Mouse (Mus musculus) CD4-positive, CD25-positive, alpha-beta regulatory T cell, adult 2 months (primary cell): ENCODE data around the gene Zdhhc17.
A peak's percentile ranks its signal among the peaks of the same experiment; 100 is the strongest.

Experiments used
- DNase-seq: peaks from one replicate; pipeline ENCODE4 v3.0.0-alpha.2; 2012; ENCODE audit warnings: low read depth, low spot score

Zdhhc17 gene

DNA sequence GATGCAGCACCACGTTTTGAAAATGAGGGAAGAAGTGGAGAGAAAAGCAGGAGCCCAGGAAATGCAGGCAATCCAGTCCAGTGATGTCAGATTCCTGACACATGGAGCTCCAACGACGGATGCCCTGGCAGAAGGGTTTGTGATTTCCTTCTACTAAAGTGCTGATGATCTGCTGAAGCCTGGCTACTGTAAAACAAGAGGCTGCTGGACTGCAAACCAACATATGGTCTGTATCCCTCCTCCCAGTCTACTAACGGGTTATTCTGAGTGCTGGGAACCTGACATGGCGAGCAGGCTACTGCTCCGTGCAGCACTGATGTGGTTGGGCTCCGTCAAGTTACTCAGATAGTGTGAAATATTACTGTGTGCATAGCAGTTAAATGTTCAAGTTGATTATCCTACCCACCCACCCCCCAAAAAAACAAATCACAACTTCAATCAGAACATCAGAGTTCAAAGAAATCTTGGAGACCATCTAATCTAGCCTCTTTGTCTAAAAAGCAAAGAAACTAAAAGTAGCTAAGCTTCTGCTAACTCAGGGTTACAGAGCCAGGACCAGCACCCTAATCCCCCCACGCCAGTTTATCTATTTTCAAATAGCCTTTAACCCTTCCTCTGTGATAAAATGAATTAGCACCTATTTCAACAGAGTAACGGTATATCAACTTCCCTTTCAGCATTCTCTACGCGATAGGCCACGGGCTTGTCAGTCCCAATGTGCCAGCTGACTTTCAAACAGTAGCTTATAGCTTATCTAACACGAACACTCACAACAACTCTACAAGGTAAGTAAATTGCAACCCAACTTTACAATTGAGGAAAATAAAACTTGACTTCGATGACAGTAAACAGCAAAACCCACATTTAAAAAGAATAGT is 4.1 kb downstream of the Zdhhc17 start:
- DNase-seq = no peak

DNA sequence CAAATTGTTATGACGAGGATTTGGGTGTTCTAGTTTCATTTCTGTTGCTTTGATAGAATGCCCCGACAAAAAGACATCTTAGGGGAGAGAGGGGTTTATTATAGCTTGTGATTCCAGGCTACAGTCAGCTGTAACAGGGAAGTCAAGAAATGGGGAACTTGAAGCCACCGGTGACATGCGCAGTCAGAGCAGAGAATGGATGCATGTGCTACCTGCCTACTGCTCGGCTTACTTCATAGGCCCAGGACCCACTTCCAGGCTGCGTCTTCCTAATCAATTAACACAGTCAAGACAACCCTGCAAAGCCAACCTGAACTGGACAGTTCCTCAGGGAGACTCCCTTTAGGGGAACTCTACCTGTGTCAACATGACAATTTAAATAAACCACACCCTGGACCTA is 5.7 kb downstream of the Zdhhc17 start:
- no peak for DNase-seq

DNA sequence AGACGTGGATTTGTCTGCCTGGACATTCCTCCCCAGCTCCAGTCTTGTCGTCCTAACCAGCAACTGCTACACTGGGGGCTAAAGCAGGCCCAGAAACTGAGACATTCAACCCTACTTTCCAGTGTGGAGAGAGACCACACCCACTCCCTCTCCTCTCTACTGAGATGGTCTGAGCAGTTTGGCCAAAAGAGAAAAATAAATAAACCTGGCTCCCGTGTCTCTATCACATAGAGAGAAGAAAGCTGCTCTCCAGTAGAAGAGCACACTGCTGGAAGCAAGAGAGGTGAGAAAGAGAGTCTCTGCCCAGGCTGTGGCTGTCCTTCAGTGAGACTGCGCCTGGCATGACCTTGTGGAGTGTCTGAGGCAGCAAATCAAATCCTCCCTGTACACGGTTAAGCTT is 10.7 kb downstream of the Zdhhc17 start:
- DNase-seq = no peak

DNA sequence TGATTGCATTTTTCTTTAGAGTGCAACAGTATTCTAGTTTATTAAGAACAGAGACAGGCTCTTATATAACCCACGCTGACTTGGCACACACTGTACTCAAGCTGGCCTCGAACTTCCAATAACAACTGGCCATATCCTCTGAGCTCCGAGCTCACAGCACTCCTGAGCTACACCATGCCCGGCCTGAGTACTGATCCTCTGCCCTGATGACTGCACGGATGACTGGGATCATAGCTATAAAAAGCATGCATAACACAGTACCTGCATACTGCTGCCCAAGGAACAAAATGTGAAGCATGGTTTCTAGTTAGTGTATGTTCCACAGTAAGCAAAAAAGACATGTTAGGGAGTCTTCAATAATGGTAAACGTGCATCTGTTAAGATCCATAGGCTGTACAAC is 12.8 kb downstream of the Zdhhc17 start:
- no peak for DNase-seq

DNA sequence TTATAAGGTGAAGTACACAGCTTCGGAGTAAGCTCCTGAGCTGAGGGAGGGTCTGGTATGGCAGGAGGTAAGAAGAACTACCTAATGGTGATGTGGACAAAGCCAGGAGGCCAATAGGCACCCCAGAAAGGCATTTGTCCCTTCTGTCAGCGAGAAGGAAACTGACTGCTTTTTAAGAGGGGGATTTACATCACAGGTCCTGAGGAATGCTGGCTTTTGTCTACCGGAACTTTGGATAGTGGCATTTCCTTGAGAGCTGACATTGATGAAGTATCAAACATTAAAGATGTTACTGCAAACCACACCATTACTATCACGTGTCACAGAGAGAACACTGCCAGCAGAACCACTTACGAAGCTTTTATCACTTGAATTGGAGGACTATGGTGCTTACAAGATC is 15.2 kb downstream of the Zdhhc17 start:
- no peak for DNase-seq

DNA sequence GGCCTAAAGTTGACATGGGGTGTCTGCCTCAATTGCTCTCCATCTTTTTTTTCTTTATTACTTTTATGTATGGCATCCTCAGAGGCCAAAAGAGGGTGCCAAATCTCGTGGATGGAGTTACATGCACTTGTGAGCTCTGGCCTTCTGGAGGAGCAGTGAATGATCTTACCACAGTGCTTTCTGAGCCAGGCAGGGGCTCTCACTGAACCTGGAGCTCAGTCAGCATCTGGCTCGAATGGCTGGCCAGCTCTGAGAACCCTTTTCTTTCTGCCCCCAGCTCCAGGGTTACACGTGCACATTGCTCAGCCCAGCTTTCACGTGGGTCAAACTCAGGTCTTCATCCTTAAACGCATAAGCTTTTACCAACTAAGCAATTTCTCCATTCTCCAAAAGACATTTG is 16.7 kb downstream of the Zdhhc17 start:
- DNase-seq = no peak

DNA sequence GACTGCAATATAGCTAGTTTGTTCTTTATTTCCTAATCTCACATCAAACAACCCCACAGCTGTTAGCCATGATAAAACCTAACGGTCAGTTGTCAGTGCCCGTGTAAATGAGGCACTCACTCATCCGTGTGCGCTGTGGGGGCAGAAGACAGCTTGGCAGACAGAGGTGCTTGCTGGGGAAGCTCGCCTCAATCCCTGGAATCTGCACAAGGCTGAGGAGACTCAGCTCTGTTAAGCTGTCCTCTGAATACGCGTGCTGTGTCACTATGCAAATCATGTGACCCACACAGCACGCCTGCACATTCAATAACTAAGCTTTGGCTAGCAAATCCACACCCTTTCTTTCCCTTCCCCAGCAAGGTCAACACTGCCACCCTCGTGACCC is 17.9 kb downstream of the Zdhhc17 start:
- no peak for DNase-seq

DNA sequence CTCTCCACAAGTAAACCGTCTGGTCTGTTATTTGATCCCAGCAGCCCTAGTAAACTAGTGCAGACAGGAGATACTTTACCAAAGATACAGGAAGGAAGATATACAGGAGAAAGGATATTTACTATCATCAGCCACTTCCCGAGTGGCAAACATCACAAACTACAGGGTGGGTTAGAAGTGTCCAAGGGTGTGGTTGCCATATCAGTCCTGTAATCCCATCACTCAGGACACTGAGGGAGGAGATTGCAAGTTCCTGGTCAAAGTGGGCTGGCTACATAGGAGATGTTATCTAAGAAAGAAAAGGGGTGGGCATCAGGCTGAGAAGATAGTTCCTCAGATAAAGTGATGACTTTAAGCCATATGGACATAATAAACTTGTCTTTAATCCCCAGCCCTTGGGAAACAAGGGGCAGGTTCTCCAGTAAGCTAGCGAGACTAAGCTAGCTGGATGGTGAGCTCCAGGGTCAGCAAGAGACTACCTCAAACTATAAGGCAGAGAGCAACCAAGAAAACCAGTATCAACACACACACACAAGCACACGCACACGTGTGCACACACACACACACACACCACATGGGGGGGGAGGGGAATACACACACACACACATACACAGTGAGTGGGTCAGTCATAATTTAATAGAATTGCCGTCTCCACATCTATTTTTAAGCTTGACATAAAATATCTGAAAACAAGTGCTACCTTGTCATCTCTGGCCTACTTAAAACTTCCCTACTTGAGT is 18.5 kb downstream of the Zdhhc17 start:
- no peak for DNase-seq

DNA sequence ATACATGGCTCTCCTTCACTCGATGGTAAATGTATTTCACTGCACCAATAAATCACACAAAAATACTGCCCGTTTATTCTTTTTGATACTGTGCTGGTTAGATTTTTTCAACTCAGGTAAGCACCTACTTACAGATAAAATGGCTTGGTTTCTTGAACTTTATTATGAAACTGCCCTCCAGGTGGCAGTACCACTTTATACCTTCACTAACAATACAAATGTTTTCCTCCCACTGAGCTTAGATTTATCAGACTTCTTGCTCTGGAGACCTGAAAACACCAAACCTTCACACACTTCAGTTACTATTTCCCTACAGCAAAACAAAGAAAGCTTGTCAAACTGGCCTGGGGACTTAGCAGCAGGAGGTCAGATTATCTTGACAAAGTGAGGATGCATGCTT is 20.2 kb downstream of the Zdhhc17 start:
- peak; percentile 74 for DNase-seq

DNA sequence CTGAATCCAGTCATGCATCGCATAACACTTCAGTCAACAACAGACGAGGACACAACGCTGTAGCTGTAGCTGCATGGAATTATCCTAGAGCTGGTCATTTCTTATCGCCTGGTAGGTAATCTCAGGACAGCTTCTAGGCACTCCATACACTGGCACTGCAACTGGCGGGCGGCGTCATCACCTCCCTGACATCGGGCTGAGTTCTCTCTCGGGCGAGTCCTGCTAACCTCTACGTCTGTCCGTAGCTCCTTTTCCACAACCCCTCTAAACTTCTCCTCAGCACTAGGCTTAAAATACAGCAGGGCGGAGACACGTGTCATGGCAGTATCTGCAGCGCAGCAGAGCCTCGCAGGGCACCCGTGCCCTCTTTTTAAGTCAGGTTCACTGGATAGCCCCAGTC is 23.3 kb downstream of the Zdhhc17 start:
- DNase-seq = no peak

DNA sequence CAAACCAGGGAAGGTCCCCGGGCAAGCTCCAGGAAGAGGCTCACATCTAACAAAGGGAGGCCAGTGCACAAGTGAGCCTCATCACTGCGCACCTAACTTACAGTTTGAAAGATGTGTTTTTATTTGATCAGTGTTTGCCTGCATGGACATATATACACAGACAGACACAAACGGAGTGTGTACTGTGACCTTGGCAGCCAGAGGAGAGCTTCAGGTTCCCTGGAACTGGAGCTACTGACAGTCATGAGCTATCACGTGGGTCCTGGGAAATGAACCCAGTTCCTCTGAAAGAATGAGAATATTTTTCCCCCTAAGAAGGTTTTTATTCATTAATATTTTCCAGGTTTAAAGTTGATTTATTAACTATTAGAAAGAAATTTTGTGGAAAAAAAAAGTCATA is 27.2 kb downstream of the Zdhhc17 start:
- DNase-seq = no peak

DNA sequence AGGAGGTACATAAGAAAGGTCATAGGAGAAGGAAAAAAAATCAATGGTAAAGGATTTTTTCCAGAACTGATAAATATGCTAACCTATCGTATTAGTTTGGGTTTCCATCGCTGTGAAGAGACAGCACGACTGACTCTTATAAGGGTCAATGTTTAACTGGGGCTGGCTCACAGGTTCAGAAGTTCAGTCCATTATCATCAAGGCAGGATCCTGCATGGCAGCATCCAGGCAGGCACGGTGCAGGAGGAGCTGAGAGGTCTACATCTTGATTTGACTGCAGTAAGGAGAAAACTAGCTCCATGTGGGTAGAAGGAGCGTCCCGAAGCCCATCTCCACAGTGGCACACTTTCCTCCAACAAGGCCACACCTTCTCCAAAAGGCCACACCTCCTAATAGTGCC is 29.5 kb downstream of the Zdhhc17 start:
- DNase-seq = no peak

DNA sequence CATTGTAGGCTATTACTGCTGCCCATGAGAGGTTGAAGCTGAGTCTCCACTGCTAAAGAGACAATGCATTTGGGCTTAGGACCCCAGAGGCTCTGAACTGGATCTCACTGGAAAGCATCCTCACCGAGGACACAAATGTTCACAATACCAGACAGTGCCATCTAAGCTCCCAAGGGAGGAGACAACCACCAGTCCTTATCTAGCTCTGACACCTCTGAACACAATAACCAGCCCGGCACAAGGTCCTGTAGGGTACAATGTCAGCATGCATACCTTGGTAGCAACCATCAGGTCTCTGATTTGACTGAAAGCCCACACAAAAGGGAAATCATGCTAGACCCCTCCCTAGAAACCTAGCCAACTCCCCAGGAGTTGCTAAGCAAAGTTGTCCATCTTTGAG is 30.5 kb downstream of the Zdhhc17 start:
- no peak for DNase-seq

DNA sequence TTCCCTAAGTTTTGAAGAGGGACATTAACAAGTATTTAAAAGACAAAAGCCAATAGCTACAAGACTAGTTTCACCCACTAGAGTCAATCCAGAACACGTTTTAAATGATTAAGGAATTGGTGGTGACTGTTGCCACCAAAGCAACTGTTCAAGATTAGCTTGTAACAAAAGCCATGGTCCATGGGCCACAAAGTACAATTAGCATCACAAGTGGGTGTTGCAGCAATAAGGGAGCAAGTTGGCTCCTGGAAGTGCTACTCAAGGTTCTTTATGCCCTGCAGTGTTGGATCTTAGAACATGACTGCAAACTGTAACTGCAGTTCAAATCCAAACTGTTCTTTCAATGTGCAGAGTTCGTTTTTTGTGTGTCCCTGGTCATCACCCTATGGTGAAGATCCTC is 32.6 kb downstream of the Zdhhc17 start:
- no peak for DNase-seq

DNA sequence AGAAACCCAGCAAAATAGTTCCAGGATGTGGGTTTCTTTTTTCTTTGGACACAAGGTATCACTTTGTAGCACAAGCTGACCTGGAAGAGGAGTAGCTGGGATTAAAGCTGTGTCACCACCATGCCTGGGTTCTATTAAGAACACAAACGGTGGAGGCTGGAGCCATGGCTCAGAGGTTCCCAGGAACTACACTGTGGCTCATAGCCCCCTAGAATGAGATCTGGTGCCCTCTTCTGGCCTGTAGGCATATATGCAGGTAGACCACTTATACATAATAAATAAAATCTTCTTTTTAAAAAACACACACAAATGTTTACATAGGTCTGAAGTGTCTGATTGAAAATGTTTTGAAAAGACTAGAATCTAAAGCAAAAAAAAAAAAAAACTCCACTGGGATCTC is 33.9 kb downstream of the Zdhhc17 start:
- DNase-seq = peak; percentile 70

DNA sequence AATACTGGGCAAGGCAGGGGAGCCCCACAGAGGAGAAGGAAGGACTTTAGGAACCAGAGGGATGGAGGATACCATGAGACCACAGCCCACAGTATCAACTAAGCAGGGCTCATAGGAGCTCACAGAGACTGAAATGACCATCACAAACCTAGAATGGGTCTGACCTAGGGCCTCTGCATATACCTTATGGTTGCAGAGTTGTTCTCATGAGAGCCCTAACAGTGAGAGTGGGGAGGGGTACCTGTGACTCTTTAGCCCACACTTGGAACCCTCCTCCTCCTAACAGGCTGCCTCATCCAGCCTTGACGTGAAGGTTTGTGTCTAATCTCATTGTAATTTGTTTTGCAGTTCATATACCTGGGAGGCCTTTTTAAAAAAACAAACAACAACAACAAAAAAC is 35.1 kb downstream of the Zdhhc17 start:
- no peak for DNase-seq

DNA sequence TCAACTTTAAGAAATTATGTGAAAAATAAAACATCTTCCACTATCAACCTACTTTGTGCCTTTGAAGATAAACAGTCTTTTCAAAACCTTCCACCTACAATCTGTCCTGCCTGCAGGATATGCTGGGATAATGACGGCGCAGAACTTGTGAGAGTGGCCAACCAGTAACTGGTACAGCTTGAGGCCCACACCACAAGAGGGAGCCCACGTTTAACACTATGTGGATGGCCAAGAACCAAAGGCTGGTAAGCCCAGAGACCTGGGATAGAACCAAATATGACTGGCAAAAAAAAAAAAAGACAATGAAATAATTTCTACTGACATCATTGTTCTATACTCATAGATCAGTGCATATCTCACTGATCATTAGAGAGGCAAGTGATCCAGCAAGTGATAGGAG is 35.5 kb downstream of the Zdhhc17 start:
- peak; percentile 45 for DNase-seq

DNA sequence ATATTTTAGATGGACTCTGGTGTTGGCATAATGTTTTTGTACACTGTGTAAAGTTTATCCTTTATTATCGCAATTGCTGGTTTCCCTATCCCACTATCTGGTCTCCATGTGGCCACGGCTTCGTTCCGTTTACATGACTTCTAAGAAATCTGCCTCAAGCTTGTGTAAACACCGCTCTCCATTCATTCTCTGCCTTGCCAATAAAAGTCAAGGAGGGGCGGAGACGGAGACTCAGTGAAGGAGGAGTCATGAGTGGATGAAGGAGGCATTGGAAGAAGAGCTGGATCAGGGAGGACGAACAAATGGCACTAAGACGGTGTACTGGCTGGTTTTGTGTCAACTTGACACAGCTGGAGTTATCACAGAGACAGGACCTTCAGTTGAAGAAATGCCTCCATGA is 37.9 kb downstream of the Zdhhc17 start:
- DNase-seq = no peak

DNA sequence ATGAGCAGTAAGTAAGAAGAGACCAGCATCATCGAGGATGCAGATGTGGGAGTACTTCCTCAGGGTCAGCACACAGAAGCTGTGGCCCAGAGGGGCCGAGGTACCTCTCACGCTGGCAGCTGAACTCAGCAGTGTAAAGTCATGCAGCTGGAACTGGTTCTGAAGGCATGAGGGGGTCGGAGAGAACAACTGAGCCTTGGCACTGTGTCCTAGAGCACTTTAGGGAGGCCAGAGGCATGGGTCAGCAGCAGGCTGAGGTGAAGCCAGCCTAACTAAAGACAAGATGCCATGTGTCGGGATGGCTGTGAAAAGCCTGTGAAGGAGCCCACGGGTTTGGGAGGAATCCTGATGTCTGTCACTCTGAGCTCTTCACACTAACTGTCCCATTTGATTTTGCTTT is 38.5 kb downstream of the Zdhhc17 start:
- no peak for DNase-seq

DNA sequence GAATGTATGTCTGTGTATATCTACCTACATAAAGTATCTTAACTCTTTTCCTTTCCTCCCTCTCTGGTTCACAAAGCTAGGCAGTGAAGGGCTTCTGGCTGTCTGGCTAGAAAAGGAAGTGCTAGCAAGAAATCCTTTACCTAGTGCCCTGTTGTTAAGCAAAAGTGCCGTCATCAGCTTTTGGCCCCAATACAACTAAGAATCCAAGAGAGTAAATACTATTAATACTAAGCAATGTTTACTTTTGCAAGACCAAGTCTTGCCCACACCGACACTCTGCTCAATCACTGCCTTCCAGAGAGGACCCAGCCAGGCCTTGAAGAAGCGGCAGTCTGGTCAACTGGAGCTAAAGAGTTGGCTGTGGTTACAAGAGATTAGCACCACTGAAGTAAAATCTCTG is 38.9 kb downstream of the Zdhhc17 start:
- no peak for DNase-seq

DNA sequence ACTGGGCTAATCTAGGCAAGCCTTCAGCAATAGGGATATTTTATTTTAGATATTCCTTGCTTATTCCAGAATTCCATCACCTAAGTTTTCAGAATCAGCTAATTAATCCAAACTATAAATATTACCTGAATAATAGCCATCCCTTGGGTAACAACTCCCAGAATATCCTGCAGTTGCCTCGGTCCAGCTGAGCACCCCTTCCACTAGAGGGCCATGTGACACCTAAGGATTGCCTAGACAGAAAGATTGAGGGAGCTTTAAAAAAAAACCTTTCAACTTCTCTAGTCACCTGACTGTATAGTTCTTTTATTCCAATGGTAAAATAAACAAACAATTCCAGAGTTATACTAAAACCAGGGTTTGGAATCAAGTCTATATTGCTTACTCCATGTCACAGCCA is 47.8 kb downstream of the Zdhhc17 start:
- DNase-seq = no peak

DNA sequence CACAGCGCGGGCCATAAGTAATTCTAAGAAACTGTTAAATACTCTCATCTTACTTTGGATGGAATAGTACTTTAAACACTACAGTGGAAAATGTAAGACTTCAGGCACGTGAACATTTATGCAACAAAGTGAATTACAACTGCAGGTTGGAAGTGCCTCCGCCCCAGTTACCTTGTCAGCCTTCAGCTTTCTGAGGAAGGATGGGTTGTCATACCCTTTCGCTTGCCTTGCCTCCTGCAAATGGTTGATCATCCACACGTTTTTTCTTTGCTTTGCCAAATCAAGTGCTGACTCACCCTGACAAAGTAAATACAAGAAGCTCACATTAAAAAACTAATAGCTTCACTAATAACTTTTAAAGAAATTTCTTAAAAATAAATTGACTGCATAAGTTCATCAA is 49.1 kb downstream of the Zdhhc17 start:
- no peak for DNase-seq

DNA sequence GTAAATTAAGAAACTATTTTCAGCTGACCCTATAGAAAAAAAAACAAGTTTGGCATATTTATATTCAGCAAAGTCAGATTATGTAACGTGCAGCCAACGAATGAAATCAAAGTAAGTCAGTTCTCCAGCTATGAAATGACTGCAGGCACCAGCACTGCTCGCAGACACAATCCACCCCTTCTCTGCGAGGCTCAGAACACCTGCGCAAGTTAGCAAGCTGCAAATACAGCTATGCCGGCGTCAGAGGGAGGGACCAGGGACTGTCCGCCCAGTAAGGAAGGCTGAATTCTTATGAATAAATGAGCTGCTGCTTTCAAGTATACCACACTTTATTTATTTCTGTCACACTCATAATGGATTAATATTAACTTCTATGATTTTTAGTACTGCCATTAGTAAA is 50.2 kb downstream of the Zdhhc17 start:
- DNase-seq = no peak
